Mouse (Mus musculus) monocyte, adult 2 months (primary cell): ENCODE measurements around the gene Hmgxb4.

Experiments
- DNase-seq, 2 experiments: peaks; one replicate each; pipeline ENCODE4 v3.0.0; 2022; ENCODE audit warnings: low spot score in 2 of 2, low read depth in 1 of 2

Hmgxb4 gene

DNA sequence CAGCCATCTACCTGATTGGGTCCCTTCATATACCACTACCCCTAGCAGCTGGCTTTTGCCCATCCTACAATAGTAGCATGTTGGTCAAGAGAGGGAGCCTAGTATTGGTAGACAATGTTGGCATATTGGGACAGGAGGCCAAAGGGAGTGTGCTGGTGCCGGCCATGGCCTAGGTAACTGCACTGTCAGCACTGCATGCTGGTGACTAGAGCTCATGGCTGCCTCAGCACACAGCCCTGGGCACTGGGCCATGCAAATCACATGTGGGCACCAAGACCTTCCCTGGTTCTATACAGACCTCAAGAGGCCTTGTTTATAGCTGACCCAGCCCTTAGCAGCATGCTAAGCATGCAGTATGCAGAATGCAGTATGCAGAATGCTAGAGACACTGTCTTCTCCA is 77.1 kb downstream of the Hmgxb4 start:
- DNase-seq: no peak

- peak in 1 of 2 experiments; percentile 21 for DNase-seq
Observed at GRCm38 (mm10) chr8:75071627-75072346, 78.6 kb downstream of the Hmgxb4 start.

- DNase-seq: no peak
Observed at GRCm38 (mm10) chr8:75074876-75075275, 81.7 kb downstream of the Hmgxb4 start.

GRCm38 (mm10) chr8:75078215-75078614 is 85.1 kb downstream of the Hmgxb4 start:
- no peak for DNase-seq

DNA sequence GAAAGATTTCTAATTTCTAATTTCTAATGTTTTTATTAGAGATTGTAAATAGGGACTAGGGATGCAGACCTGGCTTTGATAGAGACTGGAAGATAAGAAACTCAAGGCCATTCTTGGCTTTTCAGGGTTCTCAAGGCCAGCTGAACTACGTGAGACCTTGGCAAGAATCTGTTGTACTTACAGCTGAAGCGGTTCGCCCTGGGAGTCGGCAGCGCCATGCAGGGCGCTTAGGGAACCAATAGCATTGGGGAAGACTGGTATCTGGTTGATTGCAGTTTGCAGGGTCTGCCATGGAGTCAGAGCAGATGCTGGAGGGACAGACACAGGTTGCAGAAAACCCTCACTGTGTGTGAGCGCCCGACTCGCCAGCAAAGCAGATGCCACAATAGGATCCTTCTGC is 85.7 kb downstream of the Hmgxb4 start:
- no peak for DNase-seq
